Mouse (Mus musculus) forelimb bud, embryonic 11.5 days (tissue): ENCODE data around the gene 4930519G04Rik.
"Not testable (repeated sequence)": the region's sequence is repeated elsewhere in the genome, so short reads cannot be mapped to it uniquely, and the experiment has no call there.

ENCODE experiments used
- DNase-seq: peaks from one replicate; pipeline ENCODE4 v3.0.0-alpha.2; 2012; ENCODE audit warnings: low read depth, low spot score

The 4930519G04Rik gene

GRCm38 (mm10) chr5:114840481-114840880 lies 13.0 kb upstream of the 4930519G04Rik start:
- DNase-seq = not testable (repeated sequence)

- not testable (repeated sequence) for DNase-seq
Observed at GRCm38 (mm10) chr5:114842155-114842554, 11.3 kb upstream of the 4930519G04Rik start.

DNA sequence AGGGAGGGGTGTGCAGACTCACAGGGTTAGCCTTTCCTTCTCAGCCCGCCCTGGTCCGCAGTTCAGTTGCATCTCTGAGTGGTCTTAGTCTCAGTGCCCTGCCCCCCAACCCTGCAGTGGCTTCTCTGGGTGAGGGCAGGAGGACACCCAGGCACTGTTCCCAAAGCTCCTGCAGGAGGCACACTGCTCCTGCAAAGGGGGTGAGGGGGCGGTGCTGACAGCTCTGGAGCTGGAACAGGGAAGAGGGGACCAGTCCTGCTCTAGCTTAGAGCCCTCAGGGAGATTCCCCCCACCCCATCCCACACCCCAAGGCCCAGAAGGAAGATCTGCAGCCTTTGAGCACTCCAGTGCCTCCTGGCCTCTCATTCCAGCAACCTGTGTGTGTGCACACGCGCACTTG lies 10.8 kb upstream of the 4930519G04Rik start:
- DNase-seq = no peak

GRCm38 (mm10) chr5:114844371-114844770 lies 9.1 kb upstream of the 4930519G04Rik start:
- not testable (repeated sequence) for DNase-seq

DNA sequence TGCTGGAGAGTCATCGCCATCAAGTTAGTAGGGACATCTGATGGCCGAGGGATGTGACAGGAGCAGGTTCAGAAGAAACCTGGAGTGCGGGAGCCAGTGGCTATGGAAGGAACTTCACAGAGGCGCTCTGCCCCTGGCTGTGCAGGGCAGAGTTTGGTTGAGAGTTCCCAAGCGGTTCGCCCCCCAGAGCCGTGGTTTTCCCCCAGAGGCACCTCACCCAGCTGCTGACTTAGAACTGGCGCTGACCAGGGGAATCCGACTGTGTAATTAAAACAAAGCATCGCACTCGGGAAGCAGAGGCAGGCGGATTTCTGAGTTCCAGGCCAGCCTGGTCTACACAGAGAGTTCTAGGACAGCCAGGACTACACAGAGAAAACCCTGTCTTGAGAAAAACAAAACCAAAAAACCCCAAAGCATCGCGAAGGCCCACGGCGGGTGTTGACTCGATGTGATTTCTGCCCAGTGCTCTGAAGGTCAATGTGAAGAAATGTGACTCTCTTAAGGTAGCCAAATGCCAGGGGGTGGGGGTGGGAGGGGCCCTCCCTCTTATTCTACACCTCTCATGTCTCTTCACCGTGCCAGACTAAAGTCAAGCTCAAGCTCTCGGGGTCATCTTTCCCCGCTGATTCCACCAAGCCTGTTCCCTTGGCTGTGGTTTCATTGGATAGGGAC lies 1.8 kb upstream of the 4930519G04Rik start:
- DNase-seq = no peak

DNA sequence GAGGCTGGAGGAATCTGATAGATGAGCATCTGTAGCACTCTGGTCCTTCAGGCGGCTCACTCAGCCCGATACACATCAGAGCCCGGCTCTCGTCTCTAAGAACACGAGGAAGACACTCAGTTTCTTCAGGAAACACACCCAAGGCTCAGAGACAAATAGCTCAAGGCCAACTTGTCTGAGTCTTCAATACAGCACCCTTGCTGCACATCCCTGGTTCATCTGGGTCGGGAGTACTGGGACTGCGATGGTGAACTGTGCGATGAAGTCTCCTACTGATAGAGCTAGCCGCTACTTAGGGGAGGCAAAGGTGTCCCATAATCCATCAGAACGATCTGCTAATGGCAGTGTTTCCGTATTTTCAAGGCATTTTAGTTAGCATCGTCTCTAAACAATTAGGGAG lies 5.1 kb downstream of the 4930519G04Rik start, which contains the start of gene Gm9936:
TSS of gene Gm9936 (minus strand) at position 101 of the 400 bp plus-strand sequence.
- no peak for DNase-seq

GRCm38 (mm10) chr5:114859253-114859652 lies 5.8 kb downstream of the 4930519G04Rik start:
- DNase-seq = peak; percentile 81

DNA sequence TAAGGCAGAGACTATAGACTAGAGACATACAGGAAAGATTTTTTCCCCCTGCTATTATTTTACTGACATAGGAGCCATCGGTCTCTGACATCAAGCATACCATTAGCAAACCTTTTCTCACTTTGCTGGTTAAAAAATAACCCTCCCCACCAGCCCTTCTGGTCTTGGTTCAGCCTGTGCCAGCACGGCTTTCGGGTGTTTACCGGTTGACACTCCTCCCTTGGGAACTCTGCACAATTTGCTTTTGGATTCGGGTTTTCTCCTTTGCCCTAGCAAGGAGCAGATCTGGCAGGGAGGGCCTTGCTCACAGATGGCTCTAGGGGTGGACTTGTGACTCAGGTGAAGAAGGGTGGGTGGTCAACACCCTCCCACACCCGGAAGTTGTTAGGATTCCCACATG lies 8.3 kb downstream of the 4930519G04Rik start:
- DNase-seq = no peak

GRCm38 (mm10) chr5:114864813-114865212 lies 11.3 kb downstream of the 4930519G04Rik start:
- DNase-seq = no peak

GRCm38 (mm10) chr5:114865279-114865678 lies 11.8 kb downstream of the 4930519G04Rik start:
- DNase-seq = no peak

DNA sequence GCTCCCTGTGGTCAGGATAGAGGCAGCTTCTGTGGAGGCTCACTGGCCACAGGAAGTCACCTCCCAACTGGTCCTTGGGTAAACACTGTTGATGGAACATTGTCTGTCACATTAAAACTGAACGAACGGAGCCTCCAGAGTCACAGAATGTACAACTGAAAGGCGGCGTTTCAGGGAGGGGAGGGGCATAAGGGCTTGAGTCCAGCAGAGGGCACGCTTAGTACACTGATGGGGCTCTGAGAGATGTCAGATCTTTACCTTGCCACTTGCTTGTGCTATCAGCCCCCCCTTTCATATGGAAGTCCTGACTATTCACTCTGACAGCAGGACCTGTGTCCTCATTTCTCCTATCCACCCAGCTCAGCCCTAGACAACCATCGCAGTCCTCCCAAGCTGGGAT lies 22.4 kb downstream of the 4930519G04Rik start:
- DNase-seq = no peak

- DNase-seq = no peak
Observed at GRCm38 (mm10) chr5:114876331-114876730, 22.9 kb downstream of the 4930519G04Rik start.

DNA sequence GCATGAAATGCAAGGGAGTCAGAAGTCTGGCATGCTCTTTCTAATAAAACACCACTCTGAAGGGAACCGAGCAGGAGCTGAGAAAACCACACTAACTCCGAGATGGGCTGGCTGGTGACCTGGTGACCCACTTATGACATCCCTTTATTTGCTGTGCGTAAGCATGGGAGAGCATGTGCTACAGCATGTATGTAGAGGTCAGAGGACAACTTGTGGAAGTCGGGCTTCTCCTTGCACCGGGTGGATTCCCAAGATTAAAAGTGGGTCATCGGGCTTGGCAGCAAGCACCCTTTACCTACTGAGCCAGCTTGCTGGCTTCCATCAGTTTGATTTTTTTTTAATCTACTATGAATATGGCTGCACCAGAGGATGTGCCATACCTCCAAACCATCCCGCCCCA lies 24.0 kb downstream of the 4930519G04Rik start:
- no peak for DNase-seq

- DNase-seq = peak; percentile 24
Observed at GRCm38 (mm10) chr5:114879399-114879798, 25.9 kb downstream of the 4930519G04Rik start.

GRCm38 (mm10) chr5:114882319-114882718 lies 28.9 kb downstream of the 4930519G04Rik start:
- not testable (repeated sequence) for DNase-seq

- DNase-seq = no peak
Observed at GRCm38 (mm10) chr5:114883022-114883421, 29.6 kb downstream of the 4930519G04Rik start.

DNA sequence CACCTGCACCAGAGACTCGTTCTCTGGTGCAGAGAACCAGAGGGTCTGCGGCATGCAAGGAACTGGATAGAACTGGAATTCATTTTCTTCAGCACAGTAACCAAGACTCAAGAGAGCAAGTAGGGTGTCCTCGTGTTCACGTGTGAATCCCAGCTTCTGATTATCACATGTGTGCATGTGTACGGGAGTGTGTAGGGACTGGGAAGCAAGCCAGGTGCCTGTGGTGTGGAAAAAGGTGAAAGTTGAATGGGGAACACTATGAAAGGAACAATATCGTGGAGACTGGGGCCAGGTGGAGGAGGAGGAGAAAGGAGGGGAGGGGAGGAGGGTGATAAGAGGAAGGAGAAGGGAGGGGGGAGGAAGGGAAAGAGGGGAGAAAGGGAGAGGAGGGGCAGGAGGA lies 33.3 kb downstream of the 4930519G04Rik start:
- no peak for DNase-seq

GRCm38 (mm10) chr5:114888995-114889394 lies 35.5 kb downstream of the 4930519G04Rik start:
- DNase-seq = no peak

GRCm38 (mm10) chr5:114895542-114895941 lies 42.1 kb downstream of the 4930519G04Rik start:
- DNase-seq = no peak

GRCm38 (mm10) chr5:114896688-114897373 lies 43.4 kb downstream of the 4930519G04Rik start, which contains the start of gene Oasl2:
Gene Oasl2, plus strand, starts transcription at chr5:114896936.
- DNase-seq = no peak

DNA sequence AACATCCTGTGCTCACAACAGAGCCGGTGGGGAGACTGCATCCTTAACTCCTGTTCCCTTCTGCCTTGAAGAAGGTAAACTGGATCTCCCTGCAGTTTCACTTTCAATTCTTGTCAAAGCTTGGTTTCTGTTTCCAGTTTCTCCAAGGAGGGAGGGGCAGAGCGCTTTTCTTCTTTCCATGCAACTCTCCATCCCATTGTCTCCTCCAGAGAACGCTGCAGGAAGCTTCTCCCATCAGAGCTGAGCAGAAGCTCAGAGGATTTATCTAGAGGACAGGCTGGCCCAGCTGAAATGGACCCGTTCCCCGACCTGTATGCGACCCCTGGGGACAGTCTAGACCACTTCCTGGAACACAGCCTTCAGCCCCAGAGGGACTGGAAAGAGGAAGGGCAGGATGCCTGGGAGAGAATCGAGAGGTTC lies 43.9 kb downstream of the 4930519G04Rik start:
- no peak for DNase-seq

GRCm38 (mm10) chr5:114898857-114899256 lies 45.4 kb downstream of the 4930519G04Rik start:
- DNase-seq = no peak

- peak; percentile 51 for DNase-seq
Observed at GRCm38 (mm10) chr5:114902413-114902812, 48.9 kb downstream of the 4930519G04Rik start.
